Mouse (Mus musculus): Measurements from ENCODE around the gene 1700006A11Rik.

- no peak for TF ChIP-seq CTCF (IDR thresholded peaks at IDR 0.05; ENCODE audit: low read depth, low read length)
- no peak for TF ChIP-seq TAL1 (conservative IDR thresholded peaks at IDR 0.05; ENCODE audit: low read depth, low read length)
- TF ChIP-seq POLR2AphosphoS5 (IDR thresholded peaks at IDR 0.05; ENCODE audit: insufficient replicate concordance, low read depth, low read length) = no peak
These were observed 36.2 kb downstream of the 1700006A11Rik start for GRCm38 (mm10) chr3:124389650-124390049.
